Mouse (Mus musculus): Measurements from ENCODE around the gene Fam193a.

Gene Fam193a

DNA sequence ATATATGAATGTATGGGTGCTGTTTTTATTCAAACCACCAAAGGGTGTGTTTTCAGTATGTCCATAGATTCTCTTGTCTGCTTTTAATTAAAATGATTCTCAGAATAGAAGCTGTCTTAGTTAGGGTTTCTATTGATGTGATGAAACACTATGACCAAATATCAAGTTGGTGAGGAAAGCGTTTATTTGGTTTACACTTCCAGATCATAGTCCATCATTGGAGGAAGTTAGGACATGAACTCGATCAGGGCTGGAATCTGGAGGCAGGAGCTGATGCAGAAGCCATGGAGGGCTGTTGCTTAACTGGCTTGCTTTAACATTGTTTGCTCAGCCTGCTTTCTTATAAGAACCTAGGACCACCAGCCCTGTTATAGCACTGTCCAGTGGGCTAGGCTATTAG is 12.0 kb downstream of the Fam193a start:
- no peak for DNase-seq (ENCODE audit: low spot score)

DNA sequence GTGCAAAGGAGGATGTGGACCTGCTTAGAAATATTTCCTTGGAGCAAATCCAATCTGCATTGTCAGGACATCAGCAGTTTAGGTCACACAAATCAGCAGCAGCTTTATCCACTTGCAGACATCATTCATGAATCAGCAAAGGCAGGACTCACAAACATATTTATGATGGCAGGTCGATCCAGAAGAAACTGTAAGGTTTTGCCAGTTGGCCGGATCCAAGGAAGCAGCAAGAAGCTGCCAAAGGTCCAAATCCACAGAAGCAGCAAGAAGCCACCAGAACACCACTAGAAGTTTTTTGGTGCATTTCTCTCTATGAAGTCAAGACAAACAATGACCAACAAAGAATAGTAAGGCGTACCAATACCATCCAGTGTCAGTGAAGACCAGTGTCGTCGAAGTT is 15.9 kb downstream of the Fam193a start:
- no peak for DNase-seq (ENCODE audit: low spot score)

DNA sequence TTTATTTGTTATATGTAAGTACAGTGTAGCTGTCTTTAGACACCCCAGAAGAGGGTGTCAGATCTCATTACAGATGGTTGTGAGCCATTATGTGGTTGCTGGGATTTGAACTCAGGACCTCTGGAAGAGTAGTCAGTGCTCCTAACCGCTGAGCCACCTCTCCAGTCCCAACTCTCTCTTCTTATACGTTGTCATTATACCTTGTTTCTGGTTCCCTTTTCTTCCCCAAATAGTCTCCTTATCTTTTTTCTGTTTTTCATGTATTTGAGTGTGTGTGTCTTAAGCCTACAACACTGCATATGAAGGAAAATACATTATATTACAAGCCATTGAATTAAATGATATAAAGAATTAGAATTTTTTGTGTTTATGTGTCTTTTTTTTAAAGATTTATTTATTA is 17.0 kb downstream of the Fam193a start:
- no peak for DNase-seq (ENCODE audit: low spot score)

DNA sequence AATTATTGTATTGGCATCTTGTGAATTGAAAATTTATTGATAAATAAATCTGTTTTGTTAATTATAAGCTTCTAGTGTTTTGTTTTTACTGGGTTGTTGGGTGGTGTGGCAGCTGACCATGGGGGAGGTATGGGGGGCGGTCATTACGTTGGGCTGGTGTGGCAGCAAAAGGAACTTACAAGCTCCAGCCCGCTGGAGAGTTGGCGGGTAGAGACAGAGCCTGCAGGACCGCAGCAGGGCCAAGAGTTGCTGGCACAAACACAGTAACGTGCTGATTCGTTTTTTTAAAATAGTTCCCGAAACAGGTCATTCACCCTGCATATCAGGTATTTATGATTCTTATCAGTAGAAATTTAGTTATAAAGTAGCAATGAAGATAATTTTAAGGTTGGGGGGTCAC is 23.5 kb downstream of the Fam193a start:
- no peak for DNase-seq (ENCODE audit: low spot score)

DNA sequence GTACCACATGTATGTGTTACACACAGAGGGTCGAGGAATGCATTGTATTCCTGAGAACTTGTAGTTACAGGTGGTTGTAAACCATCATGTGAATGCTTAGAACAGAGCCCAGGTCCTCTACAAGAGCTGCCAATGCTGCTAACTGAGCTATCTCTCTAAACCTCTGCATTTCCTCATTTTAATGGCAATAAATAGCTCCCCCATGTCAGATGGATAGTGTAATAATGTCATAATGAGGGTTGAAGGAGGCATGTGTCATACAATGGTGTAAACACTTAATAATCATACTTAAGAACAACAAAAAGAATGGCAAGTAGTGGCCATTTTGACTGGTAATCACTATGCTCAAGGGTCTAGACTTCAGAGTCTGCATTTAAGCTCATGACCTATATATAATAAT is 25.6 kb downstream of the Fam193a start:
- no peak for DNase-seq (ENCODE audit: low spot score)

DNA sequence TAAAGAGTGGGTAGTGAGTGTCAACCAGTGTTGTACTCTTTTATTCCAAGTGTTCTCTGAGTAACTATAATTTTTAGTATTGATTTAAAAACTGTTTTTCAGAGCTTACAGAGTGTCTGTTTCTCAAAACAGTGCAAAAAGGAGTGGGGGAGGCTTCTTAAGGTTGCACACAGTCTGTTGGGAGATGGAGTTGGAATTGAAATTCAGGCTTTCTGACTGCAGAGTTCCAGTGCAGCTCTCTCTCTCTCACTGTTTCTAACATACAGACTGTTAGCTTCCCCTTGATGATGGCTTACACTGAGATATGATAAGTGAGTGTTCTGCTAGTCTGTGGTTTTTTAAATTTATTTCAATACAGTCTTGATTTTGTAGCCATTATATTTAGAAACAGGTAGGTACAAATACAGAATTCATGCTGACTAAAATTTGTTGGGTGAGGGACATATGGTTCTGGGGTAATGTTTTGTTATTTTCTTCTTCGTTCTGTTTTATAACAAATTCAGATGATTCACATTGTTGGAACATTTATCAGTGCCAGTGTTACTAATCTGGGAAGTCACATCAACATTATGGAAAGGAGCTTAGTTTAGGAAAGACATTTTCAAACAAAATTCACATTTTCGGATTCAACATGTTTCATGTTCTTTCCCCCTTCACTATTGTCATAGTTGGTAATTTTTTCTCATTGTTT is 26.3 kb downstream of the Fam193a start:
- no peak for DNase-seq (ENCODE audit: low spot score)

DNA sequence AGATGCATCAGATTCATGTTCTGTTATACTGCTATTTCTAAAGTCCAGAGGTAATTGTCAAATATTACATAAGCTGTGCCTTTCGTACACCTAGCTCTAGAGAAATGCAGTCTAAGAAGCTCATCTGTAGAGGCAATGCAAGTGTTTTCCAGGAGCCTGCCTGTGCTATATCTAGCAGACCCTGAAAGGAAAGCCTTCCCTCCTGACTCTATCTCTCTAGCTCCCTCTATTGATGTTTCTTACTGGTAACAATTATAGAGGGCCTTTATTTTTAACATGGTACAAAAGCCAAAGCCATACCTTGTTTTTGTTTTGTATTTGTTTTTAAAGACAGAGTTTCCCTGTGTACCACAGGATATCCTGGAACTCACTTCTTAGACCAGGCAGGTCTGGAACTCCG is 28.1 kb downstream of the Fam193a start:
- DNase-seq (ENCODE audit: low spot score), result no peak

DNA sequence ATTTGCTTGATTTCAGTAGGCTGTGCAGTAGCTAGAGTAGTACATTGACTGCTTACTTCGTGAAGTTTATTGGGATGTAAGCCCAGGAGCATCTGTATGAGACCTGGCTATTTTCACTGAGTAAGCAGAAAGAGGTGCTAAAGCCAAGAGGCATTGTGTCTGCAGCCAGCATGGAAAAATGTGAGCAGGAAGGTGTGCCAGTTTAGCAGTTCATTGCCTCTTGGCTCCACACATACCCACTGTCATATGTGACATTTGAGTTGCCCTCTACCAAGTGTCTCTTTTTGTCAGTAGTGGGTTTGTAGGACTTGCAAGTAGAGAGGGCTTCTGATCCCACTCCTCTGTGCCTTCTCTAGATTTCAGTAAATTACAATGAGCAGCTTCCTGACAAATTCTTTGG is 28.6 kb downstream of the Fam193a start:
- DNase-seq (ENCODE audit: low spot score), result no peak

DNA sequence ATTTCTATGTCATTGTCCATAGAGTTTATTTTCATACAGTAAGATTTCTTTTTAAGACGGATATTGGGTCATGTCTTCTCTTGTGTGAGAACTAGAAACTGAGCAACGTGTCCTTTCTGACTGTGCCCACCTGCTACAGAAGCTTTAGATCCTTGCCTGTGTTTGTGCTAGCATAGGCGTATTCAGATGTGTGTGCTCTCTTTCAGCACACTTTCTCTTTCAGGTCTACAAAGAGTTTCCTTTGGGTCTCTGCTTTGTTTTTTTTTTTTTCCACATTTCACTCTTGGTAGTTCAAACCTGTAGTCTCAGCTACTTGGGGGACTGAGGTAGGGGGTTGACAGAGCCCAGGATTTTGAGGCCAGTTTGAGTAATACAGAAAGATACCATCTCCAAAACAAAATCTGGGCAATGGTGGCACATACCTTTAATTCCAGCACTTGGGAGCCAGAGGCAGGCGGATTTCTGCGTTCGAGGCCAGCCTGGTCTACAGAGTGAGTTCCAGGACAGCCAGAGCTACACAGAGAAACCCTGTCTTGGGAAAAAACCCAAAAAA is 37.7 kb downstream of the Fam193a start:
- no peak for DNase-seq (ENCODE audit: low spot score)

DNA sequence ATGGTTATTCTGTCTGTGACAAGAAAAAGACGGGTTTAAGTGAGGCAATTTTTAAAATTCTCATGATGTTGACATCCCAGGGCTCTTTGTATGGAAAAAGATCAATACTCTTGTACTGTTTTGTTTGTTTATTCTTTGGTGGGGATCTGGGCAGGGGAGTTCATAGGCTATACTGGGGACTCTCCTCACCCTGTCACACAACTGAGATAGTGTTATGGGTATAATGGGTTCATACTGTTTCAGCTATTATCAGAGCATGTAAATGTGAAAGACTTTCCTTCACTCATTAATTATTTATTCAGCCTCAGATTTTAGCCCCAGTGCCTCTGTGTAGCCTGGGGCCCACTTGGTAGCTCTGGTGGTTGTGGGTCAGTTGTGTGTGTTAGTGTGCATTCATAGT is 39.3 kb downstream of the Fam193a start:
- no peak for DNase-seq (ENCODE audit: low spot score)

DNA sequence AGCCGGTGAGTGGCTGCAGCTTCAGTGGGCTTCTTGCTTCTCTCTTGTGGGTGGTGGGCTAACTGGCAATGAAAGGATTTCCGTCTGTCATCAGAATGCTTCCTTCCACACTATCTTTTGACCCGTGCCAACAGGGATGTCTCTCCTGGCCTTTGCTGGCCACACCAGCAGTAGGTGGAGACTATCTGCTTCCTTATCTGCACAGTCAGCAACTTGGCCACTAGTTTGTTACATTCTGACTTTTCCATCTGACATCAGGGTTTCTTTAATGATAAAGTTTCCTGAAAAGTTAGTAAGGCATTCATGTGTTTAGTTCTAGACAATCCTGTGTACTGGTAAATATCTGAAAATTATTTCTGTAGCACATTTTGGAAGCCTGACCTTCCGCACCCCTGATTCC is 41.1 kb downstream of the Fam193a start:
- DNase-seq (ENCODE audit: low spot score), result no peak

DNA sequence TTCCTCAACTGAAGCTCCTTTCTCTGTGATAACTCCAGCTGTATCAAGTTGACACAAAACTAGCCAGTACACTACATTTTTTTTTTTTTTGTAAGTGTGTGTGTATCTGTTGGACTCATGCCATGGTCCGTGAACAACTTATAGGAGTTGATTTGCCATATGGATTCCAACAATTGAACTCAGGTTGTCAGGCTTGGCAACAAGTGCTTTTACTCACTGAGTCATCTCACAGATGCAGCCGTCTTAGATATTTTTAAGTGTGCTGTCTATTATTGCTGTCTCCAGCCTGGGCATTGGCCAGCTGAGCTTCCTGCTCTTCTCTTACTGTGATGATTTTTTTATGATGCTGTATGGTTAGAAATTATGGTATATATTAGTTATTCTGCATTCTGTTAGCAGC is 44.2 kb downstream of the Fam193a start:
- DNase-seq (ENCODE audit: low spot score), result no peak

DNA sequence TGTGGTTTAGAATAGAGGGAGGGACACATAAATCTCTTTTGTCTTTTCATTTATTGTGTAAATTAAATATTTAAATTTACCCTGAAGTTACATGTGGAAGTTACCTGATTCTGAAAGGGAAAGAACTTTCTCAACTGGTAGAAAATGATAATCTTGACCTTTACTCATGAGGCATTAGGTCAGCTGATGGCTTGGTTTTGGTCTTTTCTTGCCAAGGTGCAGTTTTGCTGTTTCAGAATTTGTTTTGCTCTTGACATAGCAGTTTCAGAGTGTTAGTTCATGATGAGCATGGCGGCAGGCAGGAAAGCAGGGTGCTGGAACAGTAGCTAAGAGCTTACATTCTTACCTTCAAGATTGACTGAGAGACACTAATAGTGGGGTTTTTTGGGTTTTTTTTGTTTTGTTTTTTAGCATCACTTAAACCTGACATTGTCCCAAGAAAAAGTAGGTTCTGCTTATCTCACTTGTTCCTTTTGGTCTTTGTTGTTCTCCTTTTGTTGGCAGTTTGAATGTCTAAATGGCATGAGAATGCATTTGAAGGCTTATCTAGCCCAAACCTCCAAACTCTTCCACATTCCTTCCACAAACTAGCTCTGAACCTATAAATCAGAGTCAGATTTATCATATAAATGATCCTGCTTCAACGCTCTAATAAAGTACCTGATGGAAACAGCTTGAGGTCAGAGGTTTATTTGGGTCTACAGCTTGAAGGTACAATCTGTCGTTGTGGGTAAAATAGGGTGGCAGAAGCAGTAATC is 47.7 kb downstream of the Fam193a start:
- DNase-seq (ENCODE audit: low spot score), result no peak

DNA sequence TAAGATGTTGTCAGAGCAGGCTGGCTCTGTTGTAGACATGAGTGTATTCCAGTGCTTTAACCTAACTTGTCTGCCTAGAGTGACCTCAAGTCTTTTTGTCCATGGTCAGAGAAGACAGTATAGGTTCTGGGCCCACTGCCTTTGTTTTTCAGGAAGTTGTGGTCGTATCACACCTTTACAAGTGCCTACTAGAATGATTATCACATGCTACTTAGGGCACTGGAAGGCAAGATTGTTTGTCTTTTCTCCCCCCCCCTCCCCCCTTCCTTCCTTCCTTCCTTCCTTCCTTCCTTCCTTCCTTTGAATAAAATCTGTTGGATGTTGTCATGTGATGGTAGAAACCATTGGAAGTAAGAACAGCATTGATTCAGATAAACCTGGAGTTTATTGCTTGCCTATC is 49.5 kb downstream of the Fam193a start:
- DNase-seq (ENCODE audit: low spot score), result no peak

DNA sequence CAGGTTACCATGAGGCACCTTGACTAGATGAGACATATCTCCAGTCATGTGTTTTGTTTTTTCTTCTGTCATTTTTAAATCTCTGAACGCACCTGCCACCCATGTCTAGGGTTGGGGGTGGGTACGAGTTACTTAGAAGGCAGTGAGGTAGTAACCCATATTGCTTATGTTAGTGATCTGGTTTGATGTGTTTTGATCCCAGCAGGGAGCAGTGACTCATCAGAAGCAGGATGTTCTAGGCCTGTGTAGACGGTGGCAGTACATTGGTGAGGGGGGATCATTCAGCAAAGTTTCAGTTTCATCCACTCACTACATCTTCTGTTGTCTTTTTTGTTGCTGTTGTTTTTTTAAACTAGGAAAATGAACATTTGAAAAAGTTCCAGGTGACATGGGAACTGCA is 61.0 kb downstream of the Fam193a start:
- no peak for DNase-seq (ENCODE audit: low spot score)

DNA sequence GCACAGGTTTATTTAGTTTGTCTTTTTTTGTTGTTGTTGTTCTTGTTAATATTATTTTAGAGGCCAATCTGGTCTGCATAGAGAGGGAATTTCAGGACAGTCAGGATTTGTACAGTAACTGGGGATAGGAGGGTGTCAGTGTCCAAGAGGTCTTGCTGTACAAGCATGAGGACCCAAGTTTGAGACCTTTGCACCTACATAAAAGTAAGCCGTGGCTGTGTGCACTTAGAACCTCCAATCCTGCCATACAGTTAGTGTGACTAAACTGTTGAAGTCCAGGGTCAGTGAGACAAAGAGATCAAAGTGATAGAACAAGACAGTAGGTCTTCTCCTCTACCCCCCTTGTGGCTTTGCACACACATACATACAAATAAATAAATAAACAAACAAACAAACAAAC is 64.1 kb downstream of the Fam193a start:
- DNase-seq (ENCODE audit: low spot score), result no peak

DNA sequence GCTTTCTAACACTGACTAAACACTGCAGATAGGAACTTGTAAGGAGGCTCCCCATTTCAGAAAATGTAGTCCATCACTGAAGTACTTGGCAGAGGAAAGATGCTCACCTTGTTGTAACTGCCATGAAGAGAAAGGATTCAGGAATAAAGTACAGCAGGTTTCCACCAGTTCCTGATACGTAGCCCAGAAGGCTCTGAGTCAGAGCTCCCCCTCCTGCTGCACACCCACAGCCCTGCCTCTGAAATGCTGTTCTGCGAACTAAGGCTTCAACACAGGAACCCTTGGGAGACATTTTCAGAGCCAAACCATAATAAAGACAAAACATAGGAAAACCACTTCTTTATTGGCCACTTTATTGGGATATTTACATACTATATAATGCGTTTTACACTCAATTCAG is 64.5 kb downstream of the Fam193a start:
- DNase-seq (ENCODE audit: low spot score), result no peak

DNA sequence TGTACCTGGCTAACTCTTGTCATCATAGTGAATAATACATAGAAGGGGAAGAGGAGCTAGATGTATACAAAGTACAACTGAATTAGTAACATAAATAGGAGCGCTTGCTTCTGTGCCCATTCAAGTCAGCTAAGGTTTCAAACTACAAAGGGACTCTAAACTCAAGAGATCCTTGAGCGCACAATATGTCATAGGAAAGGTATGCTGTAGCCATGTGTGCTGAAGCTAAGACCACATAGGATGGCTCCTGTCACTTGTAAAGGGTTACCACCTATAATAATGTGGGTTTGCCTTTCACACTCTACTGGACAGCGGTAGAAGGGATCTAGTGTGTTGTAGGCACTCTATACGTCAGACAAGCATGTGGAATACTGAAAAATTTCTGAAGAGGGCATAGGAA is 68.3 kb downstream of the Fam193a start:
- no peak for DNase-seq (ENCODE audit: low spot score)

DNA sequence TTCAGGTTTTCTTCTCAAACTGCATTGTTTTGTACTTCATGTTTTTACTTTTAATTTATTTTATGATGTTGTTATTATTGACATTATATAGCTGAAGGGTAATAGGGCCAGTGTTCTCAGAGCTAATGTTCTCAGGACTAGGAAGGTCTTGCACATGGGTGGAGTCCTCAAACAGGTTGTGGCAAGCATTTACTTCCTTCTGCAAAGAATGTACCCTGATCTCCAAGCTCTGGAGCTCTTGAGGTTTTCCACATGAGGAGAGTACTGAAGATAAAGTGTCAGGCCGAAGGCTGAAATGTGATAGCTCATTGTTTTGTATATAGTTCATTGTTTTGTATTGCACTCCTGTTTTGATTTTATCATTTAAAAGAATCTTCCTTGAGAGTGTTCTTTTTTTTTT is 68.9 kb downstream of the Fam193a start:
- DNase-seq (ENCODE audit: low spot score), result no peak

DNA sequence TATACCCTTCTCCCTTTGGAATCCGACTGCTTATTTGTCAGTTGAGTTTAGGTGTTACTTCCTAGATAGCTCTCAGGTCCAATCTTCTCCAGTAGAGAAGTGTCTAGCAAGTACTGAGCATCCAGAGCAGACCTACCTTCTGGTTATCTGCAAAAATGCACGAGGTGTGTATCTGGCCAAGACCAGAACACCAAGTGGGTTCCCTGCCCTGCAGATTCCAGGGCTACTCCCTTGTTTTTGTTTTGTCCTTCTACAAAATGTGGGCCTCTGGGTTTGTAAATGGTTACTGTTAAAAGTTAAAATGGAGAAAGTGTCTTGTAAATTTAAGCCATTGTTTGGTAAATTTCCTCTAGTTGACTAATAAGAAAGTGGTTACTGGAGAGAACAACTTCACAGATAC is 70.0 kb downstream of the Fam193a start:
- DNase-seq (ENCODE audit: low spot score), result peak; percentile 9

DNA sequence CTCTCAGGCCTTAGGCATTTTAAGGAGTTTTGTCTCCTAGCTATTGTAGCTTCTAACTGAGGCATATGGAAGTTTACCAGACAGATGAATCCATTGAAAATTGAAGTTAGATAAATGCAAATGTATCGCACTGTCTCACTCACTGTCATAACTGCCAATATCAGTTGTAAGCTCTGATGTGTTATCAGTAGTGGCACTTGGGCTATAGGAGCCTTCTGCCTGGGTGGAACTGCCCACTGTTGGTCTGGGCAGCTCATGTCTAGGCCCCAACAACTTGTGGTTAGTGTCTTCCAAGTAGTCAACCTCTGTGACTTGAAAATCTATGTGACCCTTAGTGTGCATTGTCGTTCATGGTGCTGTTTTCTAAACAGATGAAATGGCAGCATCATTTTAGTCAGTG is 72.1 kb downstream of the Fam193a start:
- DNase-seq (ENCODE audit: low spot score), result no peak

DNA sequence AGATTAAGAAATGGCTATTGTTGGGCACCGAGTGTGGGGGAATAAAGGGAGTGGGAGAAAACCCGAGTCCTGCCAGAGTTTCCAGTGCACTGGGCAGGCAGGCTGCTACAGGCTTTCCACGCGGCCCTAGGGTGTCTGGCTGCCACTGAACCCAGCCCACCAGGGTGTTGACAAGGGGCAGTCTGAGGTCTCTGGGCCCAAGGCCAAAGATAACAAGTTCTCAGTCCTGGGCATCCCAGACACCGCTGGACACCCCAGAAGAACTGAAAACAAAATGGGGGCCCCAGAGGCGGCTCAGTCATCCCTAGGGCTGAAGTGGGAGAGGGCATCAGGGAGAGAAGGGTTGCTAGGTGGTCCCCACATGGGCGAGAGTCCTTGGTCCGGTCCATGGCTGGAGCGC is 76.5 kb downstream of the Fam193a start:
- no peak for DNase-seq (ENCODE audit: low spot score)

DNA sequence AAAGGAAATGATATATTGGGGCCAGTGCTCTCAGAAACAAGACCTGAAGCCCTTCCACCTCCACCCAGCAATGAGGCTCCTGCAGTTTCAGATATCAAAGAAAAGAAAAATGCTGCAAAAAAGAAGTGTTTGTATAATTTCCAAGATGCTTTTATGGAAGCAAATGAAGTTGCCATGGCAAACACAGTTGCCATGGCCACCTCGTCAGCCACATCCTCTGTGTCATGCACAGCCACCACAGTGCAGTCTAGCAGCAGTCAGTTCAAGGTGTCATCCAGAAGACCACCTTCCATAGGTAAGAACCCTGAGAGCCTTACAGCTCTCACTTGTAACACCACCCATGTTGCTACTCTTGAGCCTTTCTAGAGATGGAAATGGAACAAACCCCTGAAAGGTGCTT is 89.3 kb downstream of the Fam193a start:
- DNase-seq (ENCODE audit: low spot score), result no peak

DNA sequence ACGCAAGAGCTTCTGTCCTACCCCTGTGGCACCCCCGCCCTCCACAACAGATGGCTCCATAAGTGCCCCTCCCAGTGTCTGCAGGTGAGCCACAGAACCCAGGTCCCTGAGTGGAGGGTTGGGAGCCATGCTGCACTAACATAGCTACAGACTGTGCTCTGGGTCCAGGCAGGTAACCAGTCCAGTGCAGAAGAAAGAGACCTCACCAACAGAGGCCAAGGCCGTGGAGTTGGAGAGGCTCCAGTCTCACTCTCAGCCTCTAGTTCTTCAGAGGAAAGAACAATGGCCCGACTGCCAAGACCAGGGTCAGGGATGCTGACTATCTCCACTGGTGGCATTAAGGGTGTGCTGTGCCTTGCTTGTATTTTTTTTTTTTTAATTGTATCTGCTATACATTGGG is 91.6 kb downstream of the Fam193a start:
- DNase-seq (ENCODE audit: low spot score), result no peak

All from c-Kit-positive CD71-positive TER-119-positive erythroid progenitor cells, embryonic 14.5 days (primary cell).